Mouse (Mus musculus): Measurements from ENCODE around the gene Cacna1f. TPM values are rescaled to one million over a fixed set of nuclear protein-coding genes. Genes with fewer than 3 reads are reported as not detected.

Gene Cacna1f
- polyA plus RNA-seq, 1 experiment from 2014 or later = 0.06 TPM

- H3K36me3 ChIP-seq (replicated peaks) = no peaks in the 10 kb centered on the region
- no peak overlapping the region for H3K27ac ChIP-seq (replicated peaks)
- no peaks in the 10 kb centered on the region for H3K9me3 ChIP-seq
- H3K4me3 ChIP-seq = peak overlapping the region; percentile 54
- peaks cover 31% of the 10 kb centered on the region for H3K27me3 ChIP-seq (replicated peaks; ENCODE audit: low read depth, poor library complexity, severe bottlenecking)
- H3K4me1 ChIP-seq = 0 out of 2 replicates have a peak, but pooled peaks cover 4% of the 10 kb centered on the region
- no peak for DNase-seq (ENCODE audit: low spot score)
- WGBS = 27% methylated on average over 13 of the region's 13 CpGs
Observed at GRCm38 (mm10) chrX:7639536-7640325, 32.8 kb downstream of the Cacna1f start.

- 35% methylated on average over 12 of the region's 12 CpGs for WGBS
- no peaks in the 10 kb centered on the region for H3K36me3 ChIP-seq (replicated peaks)
- peaks cover 31% of the 10 kb centered on the region for H3K27me3 ChIP-seq (replicated peaks; ENCODE audit: low read depth, poor library complexity, severe bottlenecking)
- no peak overlapping the region for H3K27ac ChIP-seq (replicated peaks)
- H3K9me3 ChIP-seq = no peaks in the 10 kb centered on the region
- DNase-seq (ENCODE audit: low spot score) = no peak
- H3K4me3 ChIP-seq = no peak overlapping the region
- H3K4me1 ChIP-seq = 0 out of 2 replicates have a peak, but pooled peaks cover 4% of the 10 kb centered on the region
Observed at GRCm38 (mm10) chrX:7640785-7641184, 33.9 kb downstream of the Cacna1f start.

- H3K9me3 ChIP-seq = no peaks in the 10 kb centered on the region
- peaks cover 13% of the 10 kb centered on the region for H3K27me3 ChIP-seq (replicated peaks; ENCODE audit: low read depth, poor library complexity, severe bottlenecking)
- no peaks in the 10 kb centered on the region for H3K36me3 ChIP-seq (replicated peaks)
- DNase-seq (ENCODE audit: low spot score) = peak; percentile 78
- no peak overlapping the region for H3K27ac ChIP-seq (replicated peaks)
- 15% methylated on average over 5 of the region's 5 CpGs for WGBS
- no peak overlapping the region for H3K4me3 ChIP-seq
- H3K4me1 ChIP-seq = no peaks in the 10 kb centered on the region
Observed at GRCm38 (mm10) chrX:7645349-7645748, 38.5 kb downstream of the Cacna1f start.

- WGBS = 18% methylated on average over 25 of the region's 25 CpGs
- Histone ChIP-seq H3K4me1 (no peaks in the 10 kb centered on the region), H3K9me3 (no peaks in the 10 kb centered on the region), H3K36me3 (replicated peaks) (no peaks in the 10 kb centered on the region), H3K27ac (replicated peaks) (peak overlapping the region; percentile 89), H3K4me3 (peak overlapping the region; percentile 61), H3K27me3 (replicated peaks; ENCODE audit: low read depth, poor library complexity, severe bottlenecking) (no peaks in the 10 kb centered on the region)
- DNase-seq (ENCODE audit: low spot score) = peak; percentile 82
Observed at GRCm38 (mm10) chrX:7648671-7649304, 41.9 kb downstream of the Cacna1f start.

GRCm38 (mm10) chrX:7657221-7657639, 50.3 kb downstream of the Cacna1f start, which contains the start of gene Prickle3:
Gene Prickle3, plus strand, starts transcription at chrX:7657260.
- Histone ChIP-seq H3K4me1 (peaks cover 21% of the 10 kb centered on the region), H3K27ac (replicated peaks) (peak within 1 kb of the TSS; percentile 77), H3K9me3 (peaks cover 4% of the 10 kb centered on the region; the same call in 1 of the 2 replicates), H3K36me3 (replicated peaks) (no peaks in the 10 kb centered on the region), H3K4me3 (peak within 1 kb of the TSS; percentile 60), H3K27me3 (replicated peaks; ENCODE audit: low read depth, poor library complexity, severe bottlenecking) (no peaks in the 10 kb centered on the region)
- WGBS = 18% methylated on average over 26 of the region's 26 CpGs
- peak; percentile 28 for DNase-seq (ENCODE audit: low spot score)

- Histone ChIP-seq H3K4me1 (peaks cover 21% of the 10 kb centered on the region), H3K27me3 (replicated peaks; ENCODE audit: low read depth, poor library complexity, severe bottlenecking) (no peaks in the 10 kb centered on the region), H3K27ac (replicated peaks) (peak overlapping the region; percentile 77), H3K4me3 (peak overlapping the region; percentile 60), H3K36me3 (replicated peaks) (no peaks in the 10 kb centered on the region), H3K9me3 (peaks cover 4% of the 10 kb centered on the region; the same call in 1 of the 2 replicates)
- peak; percentile 42 for DNase-seq (ENCODE audit: low spot score)
- 19% methylated on average over 15 of the region's 15 CpGs for WGBS
Observed at GRCm38 (mm10) chrX:7658031-7658784, 51.3 kb downstream of the Cacna1f start.

- no peak for DNase-seq (ENCODE audit: low spot score)
- Histone ChIP-seq H3K4me1 (peaks cover 21% of the 10 kb centered on the region), H3K9me3 (peaks cover 4% of the 10 kb centered on the region; the same call in 1 of the 2 replicates), H3K4me3 (peak overlapping the region; percentile 60), H3K27me3 (replicated peaks; ENCODE audit: low read depth, poor library complexity, severe bottlenecking) (no peaks in the 10 kb centered on the region), H3K36me3 (replicated peaks) (no peaks in the 10 kb centered on the region), H3K27ac (replicated peaks) (peak overlapping the region; percentile 77; the same call in 1 of the 2 replicates)
- 53% methylated on average over 11 of the region's 11 CpGs for WGBS
Observed at GRCm38 (mm10) chrX:7658785-7659589, 52.1 kb downstream of the Cacna1f start.

- peaks cover 7% of the 10 kb centered on the region; the same call in 1 of the 2 replicates for H3K9me3 ChIP-seq
- 74% methylated on average over 4 of the region's 4 CpGs for WGBS
- no peak for DNase-seq (ENCODE audit: low spot score)
- peaks cover 6% of the 10 kb centered on the region; the same call in 1 of the 2 replicates for H3K36me3 ChIP-seq (replicated peaks)
- peaks cover 21% of the 10 kb centered on the region for H3K4me1 ChIP-seq
- no peak overlapping the region for H3K27ac ChIP-seq (replicated peaks)
- no peaks in the 10 kb centered on the region for H3K27me3 ChIP-seq (replicated peaks; ENCODE audit: low read depth, poor library complexity, severe bottlenecking)
- no peak overlapping the region for H3K4me3 ChIP-seq
Observed at GRCm38 (mm10) chrX:7661086-7661485, 54.2 kb downstream of the Cacna1f start.

- peaks cover 21% of the 10 kb centered on the region for H3K36me3 ChIP-seq (replicated peaks)
- H3K4me3 ChIP-seq = no peak overlapping the region
- H3K9me3 ChIP-seq = peaks cover 7% of the 10 kb centered on the region; the same call in 1 of the 2 replicates
- no peak overlapping the region for H3K27ac ChIP-seq (replicated peaks)
- DNase-seq (ENCODE audit: low spot score) = no peak
- H3K27me3 ChIP-seq (replicated peaks; ENCODE audit: low read depth, poor library complexity, severe bottlenecking) = no peaks in the 10 kb centered on the region
- WGBS = 75% methylated on average over 3 of the region's 3 CpGs
- peaks cover 13% of the 10 kb centered on the region for H3K4me1 ChIP-seq
Observed at GRCm38 (mm10) chrX:7662936-7663335, 56.1 kb downstream of the Cacna1f start.

- no peaks in the 10 kb centered on the region for H3K4me1 ChIP-seq
- H3K27me3 ChIP-seq (replicated peaks; ENCODE audit: low read depth, poor library complexity, severe bottlenecking) = no peaks in the 10 kb centered on the region
- peaks cover 29% of the 10 kb centered on the region for H3K36me3 ChIP-seq (replicated peaks)
- no peak for DNase-seq (ENCODE audit: low spot score)
- 88% methylated on average over 11 of the region's 11 CpGs for WGBS
- no peak overlapping the region for H3K27ac ChIP-seq (replicated peaks)
- 0 out of 2 replicates have a peak, but pooled peaks cover 2% of the 10 kb centered on the region for H3K9me3 ChIP-seq
- no peak overlapping the region for H3K4me3 ChIP-seq
Observed at GRCm38 (mm10) chrX:7664791-7665190, 57.9 kb downstream of the Cacna1f start.

GRCm38 (mm10) chrX:7665739-7666502, 59.0 kb downstream of the Cacna1f start:
- WGBS = 75% methylated on average over 21 of the region's 21 CpGs
- no peak overlapping the region for H3K27ac ChIP-seq (replicated peaks)
- no peak for DNase-seq (ENCODE audit: low spot score)
- H3K36me3 ChIP-seq (replicated peaks) = peaks cover 29% of the 10 kb centered on the region
- 0 out of 2 replicates have a peak, but pooled peaks cover 6% of the 10 kb centered on the region for H3K9me3 ChIP-seq
- H3K4me3 ChIP-seq = no peak overlapping the region
- peaks cover 7% of the 10 kb centered on the region for H3K4me1 ChIP-seq
- no peaks in the 10 kb centered on the region for H3K27me3 ChIP-seq (replicated peaks; ENCODE audit: low read depth, poor library complexity, severe bottlenecking)

Data from embryonic facial prominence, embryonic 10.5 days (tissue).